Mouse (Mus musculus): ENCODE data around the gene Ms4a4c.

DNA sequence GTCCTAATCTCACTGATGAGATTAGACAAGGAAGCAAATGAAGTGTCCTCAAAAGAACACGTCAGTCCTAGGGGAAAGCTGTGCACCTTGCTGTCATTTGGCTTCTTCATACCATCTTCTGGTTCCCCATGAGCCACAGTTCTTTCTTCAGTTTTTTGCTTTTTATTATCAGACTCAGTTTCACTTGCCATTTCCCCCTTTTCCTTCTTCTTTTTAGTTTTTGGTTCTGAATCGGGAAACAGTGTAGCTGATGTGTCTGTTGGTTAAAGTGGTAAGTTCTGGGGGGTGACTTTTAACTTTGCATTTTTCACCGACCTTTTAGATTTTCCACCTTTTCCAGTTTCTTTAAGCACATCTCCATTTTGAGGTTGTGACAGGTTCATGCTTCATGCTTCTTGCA, at the start of gene Ms4a4c:
- no peak for TF ChIP-seq POLR2A (IDR thresholded peaks at IDR 0.05; ENCODE audit: low read depth, low read length)
- no peak for TF ChIP-seq CTCF (IDR thresholded peaks at IDR 0.05; ENCODE audit: borderline replicate concordance, insufficient read depth, low read length)
